Mouse (Mus musculus) liver, embryonic 16.5 days (tissue): ENCODE results near the gene Plac9a. TPM values are rescaled to one million over a fixed set of nuclear protein-coding genes. Genes with fewer than 3 reads are reported as not detected.
"Not testable (repeated sequence)": the region's sequence is repeated elsewhere in the genome, so short reads cannot be mapped to it uniquely, and the experiment has no call there.

Experiments used
- ATAC-seq: fragments of 200-750 bp; cut with Nextera tagmentation; 2 replicates; pipeline ENCODE4 v1.8.0; 2017; ENCODE audit warnings: low read depth, mild to moderate bottlenecking, moderate number of reproducible peaks, moderate library complexity
- H3K27ac ChIP-seq: fragments of 300-500 bp; sonication (generic); 2 replicates; pipeline ENCODE4 v1.5.1; 2014; ENCODE audit warnings: mild to moderate bottlenecking, low read length
- H3K27me3 ChIP-seq: fragments of 300-500 bp; sonication (generic); 2 replicates; pipeline ENCODE4 v1.6.1; 2014; ENCODE audit warnings: low read depth, low read length, mixed read lengths; ENCODE audit not compliant: control insufficient read depth, insufficient read depth
- H3K36me3 ChIP-seq: fragments of 300-500 bp; sonication (generic); 2 replicates; pipeline ENCODE4 v1.6.1; 2014; ENCODE audit warnings: mild to moderate bottlenecking; ENCODE audit not compliant: control insufficient read depth, insufficient read depth
- H3K4me1 ChIP-seq: fragments of 300-500 bp; sonication (generic); 2 replicates; pipeline ENCODE4 v1.6.1; 2014; ENCODE audit warnings: low read depth, low read length, mixed read lengths; ENCODE audit not compliant: control insufficient read depth
- H3K4me2 ChIP-seq: fragments of 300-500 bp; sonication (generic); 2 replicates; pipeline ENCODE4 v1.6.1; 2014; ENCODE audit warnings: low read depth, low read length, mixed read lengths
- H3K4me3 ChIP-seq: fragments of 300-500 bp; sonication (generic); 2 replicates; pipeline ENCODE4 v1.5.1; 2014; ENCODE audit warnings: low read depth, mild to moderate bottlenecking, low read length
- H3K9ac ChIP-seq: fragments of 300-500 bp; sonication (generic); 2 replicates; pipeline ENCODE4 v1.6.1; 2014; ENCODE audit warnings: low read depth, low read length
- H3K9me3 ChIP-seq: fragments of 300-500 bp; sonication (generic); replicated peaks from 2 replicates; pipeline ENCODE4 v1.6.1; 2016; ENCODE audit warnings: low read length; ENCODE audit not compliant: control insufficient read depth
- WGBS: fragments of 180-500 bp; shearing (Covaris S2); extraction: QIAGEN DNeasy Blood & Tissue Kit; methylation state at CpG from one replicate; pipeline ENCODE4 v1.1.7; 2014; ENCODE audit not compliant: insufficient replicate concordance; 5-methylcytosine and 5-hydroxymethylcytosine counted together
- polyA plus RNA-seq: library from polyadenylated mRNA; unstranded; fragments of >200 nt; fragmentation: Nextera tagmentation; extraction: Ambion mirVana; gene quantifications from 2 replicates; pipeline ENCODE4 v1.2.1, GENCODE M21; 2015

Plac9a gene
- polyA plus RNA-seq, 1 experiment from 2014 or later: not detected

GRCm38 (mm10) chr14:25853717-25854452, 49.0 kb downstream of the Plac9a start:
- ATAC-seq: no peak
- Histone ChIP-seq H3K4me2 (no peak overlapping the region), H3K4me3 (no peak overlapping the region), H3K9me3 (no peaks in the 10 kb centered on the region), H3K9ac (no peak overlapping the region), H3K4me1 (peaks cover 38% of the 10 kb centered on the region), H3K36me3 (no peaks in the 10 kb centered on the region), H3K27ac (no peak overlapping the region), H3K27me3 (no peaks in the 10 kb centered on the region)
- 70% methylated on average over 16 of the region's 16 CpGs for WGBS

GRCm38 (mm10) chr14:25853295-25853694, 49.6 kb downstream of the Plac9a start:
- Histone ChIP-seq H3K4me2 (no peak overlapping the region), H3K9ac (no peak overlapping the region), H3K4me3 (no peak overlapping the region), H3K4me1 (peaks cover 37% of the 10 kb centered on the region), H3K27ac (no peak overlapping the region), H3K36me3 (no peaks in the 10 kb centered on the region), H3K27me3 (no peaks in the 10 kb centered on the region), H3K9me3 (no peaks in the 10 kb centered on the region)
- no peak for ATAC-seq
- 76% methylated on average over 6 of the region's 6 CpGs for WGBS

- H3K9ac ChIP-seq: no peak overlapping the region
These were observed 50.8 kb downstream of the Plac9a start for GRCm38 (mm10) chr14:25852121-25852561.

GRCm38 (mm10) chr14:25851189-25851588, 51.7 kb downstream of the Plac9a start:
- no peak overlapping the region for H3K27ac ChIP-seq
- 63% methylated on average over 6 of the region's 6 CpGs for WGBS

More at GRCm38 (mm10) chr14:25852121-25852561, 50.8 kb downstream of the Plac9a start:
- H3K36me3 ChIP-seq: no peaks in the 10 kb centered on the region
- WGBS: 73% methylated on average over 11 of the region's 11 CpGs
- H3K27ac ChIP-seq: no peak overlapping the region
- no peaks in the 10 kb centered on the region for H3K27me3 ChIP-seq
- H3K9me3 ChIP-seq: no peaks in the 10 kb centered on the region
- no peak overlapping the region for H3K4me3 ChIP-seq
- no peak overlapping the region for H3K4me2 ChIP-seq
- no peak for ATAC-seq
- peaks cover 29% of the 10 kb centered on the region for H3K4me1 ChIP-seq

GRCm38 (mm10) chr14:25850433-25850832, 52.5 kb downstream of the Plac9a start:
- H3K9me3 ChIP-seq: no peaks in the 10 kb centered on the region
- no peaks in the 10 kb centered on the region for H3K27me3 ChIP-seq
- no peak overlapping the region for H3K4me3 ChIP-seq
- H3K4me1 ChIP-seq: peaks cover 14% of the 10 kb centered on the region
- 76% methylated on average over 2 of the region's 2 CpGs for WGBS
- H3K9ac ChIP-seq: no peak overlapping the region
- H3K27ac ChIP-seq: no peak overlapping the region
- H3K4me2 ChIP-seq: no peak overlapping the region
- no peak for ATAC-seq
- H3K36me3 ChIP-seq: no peaks in the 10 kb centered on the region

More at GRCm38 (mm10) chr14:25851189-25851588, 51.7 kb downstream of the Plac9a start:
- Histone ChIP-seq H3K9ac (no peak overlapping the region), H3K9me3 (no peaks in the 10 kb centered on the region), H3K4me2 (no peak overlapping the region), H3K27me3 (no peaks in the 10 kb centered on the region), H3K36me3 (no peaks in the 10 kb centered on the region), H3K4me1 (peaks cover 21% of the 10 kb centered on the region), H3K4me3 (no peak overlapping the region)
- no peak for ATAC-seq

GRCm38 (mm10) chr14:25848708-25849107, 54.2 kb downstream of the Plac9a start:
- H3K4me1 ChIP-seq, H3K4me3 ChIP-seq, H3K9ac ChIP-seq, H3K27me3 ChIP-seq, H3K4me2 ChIP-seq, ATAC-seq, H3K36me3 ChIP-seq, H3K27ac ChIP-seq, H3K9me3 ChIP-seq: not testable (repeated sequence)
- 78% methylated on average over 3 of the region's 4 CpGs for WGBS

GRCm38 (mm10) chr14:25848237-25848636, 54.7 kb downstream of the Plac9a start:
- H3K9ac ChIP-seq: no peak overlapping the region
- H3K9me3 ChIP-seq: no peaks in the 10 kb centered on the region
- H3K4me3 ChIP-seq: no peak overlapping the region
- H3K27ac ChIP-seq: no peak overlapping the region
- H3K4me2 ChIP-seq: no peak overlapping the region
- H3K4me1 ChIP-seq: peaks cover 4% of the 10 kb centered on the region
- 66% methylated on average over 6 of the region's 6 CpGs for WGBS
- H3K36me3 ChIP-seq: no peaks in the 10 kb centered on the region
- no peak for ATAC-seq
- no peaks in the 10 kb centered on the region for H3K27me3 ChIP-seq

- no peak overlapping the region for H3K4me2 ChIP-seq
These were observed 55.2 kb downstream of the Plac9a start for GRCm38 (mm10) chr14:25847660-25848059.

GRCm38 (mm10) chr14:25846516-25846915, 56.4 kb downstream of the Plac9a start:
- no peak for ATAC-seq
- Histone ChIP-seq H3K9me3 (no peaks in the 10 kb centered on the region), H3K4me1 (peaks cover 13% of the 10 kb centered on the region), H3K36me3 (no peaks in the 10 kb centered on the region), H3K27ac (no peak overlapping the region), H3K9ac (no peak overlapping the region), H3K27me3 (no peaks in the 10 kb centered on the region; the same call in 1 of the 2 replicates), H3K4me2 (no peak overlapping the region), H3K4me3 (no peak overlapping the region)
- WGBS: 59% methylated on average over 8 of the region's 8 CpGs

More at GRCm38 (mm10) chr14:25847660-25848059, 55.2 kb downstream of the Plac9a start:
- no peak for ATAC-seq
- peaks cover 6% of the 10 kb centered on the region for H3K4me1 ChIP-seq
- WGBS: 44% methylated on average over 9 of the region's 9 CpGs
- H3K9ac ChIP-seq: no peak overlapping the region
- no peaks in the 10 kb centered on the region; the same call in 1 of the 2 replicates for H3K27me3 ChIP-seq
- no peaks in the 10 kb centered on the region for H3K36me3 ChIP-seq
- H3K27ac ChIP-seq: no peak overlapping the region
- no peak overlapping the region for H3K4me3 ChIP-seq
- no peaks in the 10 kb centered on the region for H3K9me3 ChIP-seq
